Mouse (Mus musculus): ENCODE measurements at regions not wholly inside any gene's neighbourhood (a gene's known extent, or its start where the extent isn't known, plus 50 kb on each side); places are given as distances from the start of the nearest gene placed in this dataset.
"Not testable (repeated sequence)": the region's sequence is repeated elsewhere in the genome, so short reads cannot be mapped to it uniquely, and the experiment has no call there.

- DNase-seq, result no peak
Measured at GRCm38 (mm10) chr3:138609749-138610148, 83.8 kb downstream of the Eif4e start.

GRCm38 (mm10) chr3:138612884-138613653, 87.1 kb downstream of the Eif4e start:
- DNase-seq, result no peak

- DNase-seq, result no peak
Measured at GRCm38 (mm10) chr3:138613680-138614079, 87.7 kb downstream of the Eif4e start.

- DNase-seq, result no peak
Measured at GRCm38 (mm10) chr3:138614899-138615298, 88.9 kb downstream of the Eif4e start.

GRCm38 (mm10) chr3:138620263-138620662, 94.3 kb downstream of the Eif4e start:
- DNase-seq, result no peak

GRCm38 (mm10) chr3:138624128-138624527, 98.1 kb downstream of the Eif4e start:
- DNase-seq, result no peak

- DNase-seq, result no peak
Measured at GRCm38 (mm10) chr3:138626230-138626629, 100.3 kb downstream of the Eif4e start.

GRCm38 (mm10) chr3:138630231-138630630, 104.3 kb downstream of the Eif4e start:
- DNase-seq, result no peak

- no peak for DNase-seq
Measured at GRCm38 (mm10) chr3:138632086-138632485, 106.1 kb downstream of the Eif4e start.

GRCm38 (mm10) chr3:138642026-138642425, 100.0 kb upstream of the Tspan5 start:
- peak; percentile 47 for DNase-seq

GRCm38 (mm10) chr3:138643951-138644285, 98.1 kb upstream of the Tspan5 start:
- no peak for DNase-seq

GRCm38 (mm10) chr3:138644286-138644951, 97.6 kb upstream of the Tspan5 start:
- DNase-seq, result peak; percentile 48

- peak; percentile 70 for DNase-seq
Measured at GRCm38 (mm10) chr3:138645320-138645719, 96.7 kb upstream of the Tspan5 start.

- no peak for DNase-seq
Measured at GRCm38 (mm10) chr3:138649699-138650098, 92.3 kb upstream of the Tspan5 start.

GRCm38 (mm10) chr3:138650671-138651070, 91.3 kb upstream of the Tspan5 start:
- DNase-seq, result not testable (repeated sequence)

- no peak for DNase-seq
Measured at GRCm38 (mm10) chr3:138651361-138652205, 90.4 kb upstream of the Tspan5 start.

GRCm38 (mm10) chr3:138652206-138652605, 89.8 kb upstream of the Tspan5 start:
- no peak for DNase-seq

- DNase-seq, result no peak
Measured at GRCm38 (mm10) chr3:138652685-138653084, 89.3 kb upstream of the Tspan5 start.

GRCm38 (mm10) chr3:138653549-138654246, 88.3 kb upstream of the Tspan5 start:
- DNase-seq, result no peak

GRCm38 (mm10) chr3:138654610-138655371, 87.2 kb upstream of the Tspan5 start:
- DNase-seq, result peak; percentile 23

- DNase-seq, result no peak
Measured at GRCm38 (mm10) chr3:138655479-138655878, 86.5 kb upstream of the Tspan5 start.

- DNase-seq, result no peak
Measured at GRCm38 (mm10) chr3:138662625-138663024, 79.4 kb upstream of the Tspan5 start.
